Mouse (Mus musculus) stomach, postnatal 0 days (tissue): Measurements from ENCODE around the gene Serhl.

Experiments used
- CTCF ChIP-seq: IDR thresholded peaks from 2 replicates; pipeline ENCODE4 v1.5.1; 2016; ENCODE audit warnings: antibody characterized with exemption, low read depth, mild to moderate bottlenecking, moderate library complexity
- EP300 ChIP-seq: optimal IDR thresholded peaks from 2 replicates; pipeline ENCODE3; 2016; ENCODE audit warnings: antibody characterized with exemption

DNA sequence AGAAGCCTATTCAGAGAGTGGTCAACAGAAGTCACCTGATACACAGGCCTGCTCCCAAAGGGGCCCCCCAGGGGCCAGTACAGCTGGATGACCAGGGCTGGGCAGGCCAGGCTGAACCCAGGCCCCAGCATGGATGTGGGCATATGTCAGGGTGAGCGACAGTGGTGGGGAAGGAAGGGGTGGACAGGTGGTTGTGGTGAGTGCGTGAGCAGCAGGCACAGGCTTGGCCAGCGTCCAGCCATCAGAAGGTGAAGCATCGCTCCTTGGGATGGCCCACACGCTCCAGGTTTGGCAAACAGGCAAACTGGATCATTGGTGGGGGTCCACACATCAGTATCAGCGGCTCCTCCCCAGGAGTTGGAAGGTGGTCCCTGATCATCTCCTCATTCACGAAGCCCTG lies 65.0 kb downstream of the Serhl start:
- TF ChIP-seq CTCF (no peak), EP300 (no peak)
